Mouse (Mus musculus) layer of hippocampus, adult 9-11 months (tissue): ENCODE data around the gene Fndc5.

Source experiments
- DNase-seq: peaks from one replicate; pipeline ENCODE4 v3.0.0; 2022

The Fndc5 gene

DNA sequence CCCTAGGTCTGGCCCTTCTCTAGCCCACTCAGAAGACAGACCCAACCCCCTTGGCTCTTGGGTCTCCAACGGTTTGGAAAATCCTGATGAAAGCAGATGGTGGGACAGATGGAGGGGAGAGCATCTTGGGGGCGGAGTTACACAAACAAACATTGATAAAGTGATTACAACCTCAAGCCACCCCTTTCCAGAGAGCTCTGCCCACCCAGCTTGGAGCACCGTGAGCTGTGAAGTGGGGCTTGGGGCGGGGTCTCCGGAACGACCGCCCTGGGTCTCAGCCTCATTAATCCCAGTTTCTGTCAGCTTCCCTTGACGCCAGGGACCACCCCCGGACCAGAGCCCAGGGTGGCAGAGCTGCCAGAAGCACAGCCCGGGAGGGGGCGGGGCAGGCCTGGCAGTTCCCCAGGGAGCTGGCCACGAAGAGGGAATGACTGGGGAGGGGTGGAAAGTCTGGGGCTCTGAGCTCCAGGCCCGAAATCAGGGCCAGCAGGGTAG lies 12.1 kb upstream of the Fndc5 start:
- peak; percentile 85 for DNase-seq

- DNase-seq: no peak
Measured at GRCm38 (mm10) chr4:129125736-129126451, 10.9 kb upstream of the Fndc5 start.

- DNase-seq: peak; percentile 76
Measured at GRCm38 (mm10) chr4:129128582-129129338, 8.0 kb upstream of the Fndc5 start.

DNA sequence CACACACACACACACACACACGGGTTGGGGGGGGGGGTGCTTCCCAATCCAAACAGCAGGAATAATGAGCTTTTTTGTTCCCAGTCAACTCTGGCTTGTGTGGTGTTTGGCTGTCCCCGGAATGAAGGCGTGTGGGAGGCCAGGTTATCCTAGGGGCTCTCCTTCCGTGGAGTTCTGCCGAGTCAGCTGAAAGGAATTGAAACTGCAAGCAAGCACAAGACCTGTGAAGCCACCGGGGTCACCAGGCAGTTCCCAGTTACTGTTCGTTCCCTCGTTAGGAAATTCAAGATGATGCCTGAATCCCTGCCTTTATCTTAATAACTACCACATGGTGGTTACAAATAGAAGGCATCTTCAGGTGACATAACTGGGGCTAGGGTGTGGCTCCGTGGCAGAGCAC lies 7.4 kb upstream of the Fndc5 start:
- DNase-seq: no peak

DNA sequence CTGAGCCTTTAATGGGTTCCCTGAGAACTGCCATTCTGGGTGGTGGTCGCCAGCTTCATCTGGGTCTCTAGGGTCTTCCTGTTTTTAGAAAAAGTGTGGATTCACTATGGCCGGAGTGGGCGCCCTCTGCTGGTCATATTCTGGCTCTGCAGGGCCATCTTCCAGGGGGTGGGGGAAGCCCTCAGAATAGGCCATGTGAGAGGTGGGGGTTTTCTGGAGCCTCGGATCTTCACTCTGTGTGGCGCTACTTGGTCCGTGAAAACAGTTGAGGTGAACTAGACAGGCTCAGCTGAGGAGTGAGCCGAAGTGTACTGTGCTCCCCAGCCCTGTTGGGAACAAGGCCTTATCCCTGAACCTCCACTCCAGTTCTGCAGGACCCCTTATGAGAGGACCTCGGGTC lies 6.7 kb upstream of the Fndc5 start:
- DNase-seq: no peak

- DNase-seq: no peak
Measured at GRCm38 (mm10) chr4:129130755-129131303, 6.0 kb upstream of the Fndc5 start.

- no peak for DNase-seq
Measured at GRCm38 (mm10) chr4:129134799-129135585, 1.8 kb upstream of the Fndc5 start.

DNA sequence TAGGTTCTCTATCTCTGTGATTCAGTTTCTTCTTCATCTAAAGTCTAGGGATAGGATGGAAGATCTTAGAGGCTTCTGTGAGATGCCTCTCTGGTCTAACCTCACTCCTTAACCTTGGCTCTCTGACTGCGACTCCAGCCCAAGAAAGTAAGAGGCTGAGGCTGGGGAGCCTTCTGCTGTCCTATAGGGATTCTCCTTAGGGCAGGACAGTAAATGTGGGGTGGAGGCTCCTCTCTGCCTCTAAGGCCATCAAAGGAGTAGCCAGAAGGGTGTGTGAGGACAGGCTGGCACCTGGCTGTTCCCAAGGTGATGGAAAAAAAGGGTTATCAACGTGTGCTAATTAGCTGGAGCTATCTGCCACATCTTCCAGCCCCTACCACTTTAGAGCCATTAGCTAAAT lies 1.2 kb upstream of the Fndc5 start:
- no peak for DNase-seq

DNA sequence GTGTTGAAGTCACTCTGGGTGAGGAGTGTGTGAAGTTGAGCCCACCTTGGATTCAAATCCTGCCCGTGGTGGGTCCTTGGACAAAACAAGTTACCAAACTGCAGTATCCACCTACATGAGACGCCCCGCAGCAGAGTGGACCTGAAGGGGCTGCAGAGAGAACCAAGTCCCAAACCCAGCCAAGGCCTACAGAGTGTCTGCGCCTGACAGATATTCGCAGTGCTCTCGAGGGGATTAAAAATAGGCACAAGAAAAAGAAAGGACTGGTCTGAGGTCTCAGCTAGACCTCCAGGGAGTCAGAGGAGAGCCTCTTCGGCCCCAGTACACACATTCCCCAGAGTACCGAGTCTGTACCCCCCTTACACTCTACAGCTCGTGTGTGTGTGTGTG lies 615 bp upstream of the Fndc5 start:
- no peak for DNase-seq

DNA sequence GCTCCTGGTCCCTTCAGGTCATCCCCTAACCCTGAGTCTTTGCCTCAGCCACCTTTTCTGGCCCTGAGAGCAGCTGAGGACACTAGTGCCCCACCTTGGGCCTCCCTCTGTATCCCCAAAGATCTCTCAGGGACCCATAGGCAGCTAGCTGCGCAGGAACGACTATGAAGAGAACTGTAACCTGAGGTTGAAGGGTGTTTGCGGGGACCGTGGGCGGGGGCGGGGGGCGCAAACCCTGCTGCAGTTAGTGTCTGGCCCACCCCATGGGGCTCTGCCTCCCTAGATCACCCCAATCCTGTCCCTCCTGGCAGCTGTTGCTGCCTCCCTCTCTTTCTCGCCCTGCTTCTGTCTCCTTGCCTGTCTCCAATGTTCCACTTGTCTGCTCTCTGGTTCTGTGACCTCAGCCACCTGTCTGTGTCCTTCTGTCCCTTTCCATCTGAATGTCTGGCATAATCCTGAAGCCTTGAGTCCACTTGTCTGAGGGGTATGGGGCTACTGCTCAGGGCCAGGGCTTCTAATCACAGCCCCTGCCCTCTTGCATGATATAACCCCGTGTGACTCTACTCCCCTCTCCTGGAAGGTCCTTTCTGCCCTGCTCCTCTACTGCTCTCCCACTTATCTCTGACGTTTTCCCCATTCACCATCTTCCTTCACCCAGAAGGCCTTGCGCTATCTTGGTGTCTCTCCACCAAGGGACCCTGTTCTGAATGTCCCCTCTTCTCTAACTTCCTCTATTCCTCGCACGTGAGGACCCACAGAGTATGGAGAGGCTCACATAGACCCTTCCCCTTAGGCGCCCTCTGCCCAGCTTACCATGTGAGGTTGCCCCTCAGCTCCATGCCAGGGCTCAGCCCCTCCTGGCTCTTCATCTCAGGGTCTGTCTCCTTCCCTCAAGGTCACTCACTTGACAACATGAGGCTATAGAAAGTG lies 858 bp downstream of the Fndc5 start:
- DNase-seq: no peak

- DNase-seq: no peak
Measured at GRCm38 (mm10) chr4:129139642-129140041, 2.8 kb downstream of the Fndc5 start.

DNA sequence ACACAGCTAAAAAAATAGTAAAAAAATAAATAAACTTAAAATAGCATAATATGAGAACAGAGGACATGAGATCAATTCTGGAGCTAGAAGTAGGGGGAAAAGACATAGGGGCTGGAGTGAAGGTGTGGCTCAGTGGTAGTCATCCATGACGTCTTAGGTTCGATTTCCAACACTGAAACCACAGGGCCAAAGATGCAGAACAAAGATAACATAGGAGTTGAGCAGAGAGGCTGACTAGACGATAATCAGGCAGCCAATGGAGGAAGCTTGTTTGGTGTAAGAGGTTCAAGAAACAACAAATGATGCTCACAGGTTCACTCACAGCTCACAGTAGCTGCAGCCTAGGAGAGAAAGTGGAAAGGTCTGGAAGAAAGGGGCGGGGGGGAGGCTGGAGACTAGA lies 4.0 kb downstream of the Fndc5 start:
- DNase-seq: no peak

GRCm38 (mm10) chr4:129141560-129142438 lies 5.0 kb downstream of the Fndc5 start:
- no peak for DNase-seq

DNA sequence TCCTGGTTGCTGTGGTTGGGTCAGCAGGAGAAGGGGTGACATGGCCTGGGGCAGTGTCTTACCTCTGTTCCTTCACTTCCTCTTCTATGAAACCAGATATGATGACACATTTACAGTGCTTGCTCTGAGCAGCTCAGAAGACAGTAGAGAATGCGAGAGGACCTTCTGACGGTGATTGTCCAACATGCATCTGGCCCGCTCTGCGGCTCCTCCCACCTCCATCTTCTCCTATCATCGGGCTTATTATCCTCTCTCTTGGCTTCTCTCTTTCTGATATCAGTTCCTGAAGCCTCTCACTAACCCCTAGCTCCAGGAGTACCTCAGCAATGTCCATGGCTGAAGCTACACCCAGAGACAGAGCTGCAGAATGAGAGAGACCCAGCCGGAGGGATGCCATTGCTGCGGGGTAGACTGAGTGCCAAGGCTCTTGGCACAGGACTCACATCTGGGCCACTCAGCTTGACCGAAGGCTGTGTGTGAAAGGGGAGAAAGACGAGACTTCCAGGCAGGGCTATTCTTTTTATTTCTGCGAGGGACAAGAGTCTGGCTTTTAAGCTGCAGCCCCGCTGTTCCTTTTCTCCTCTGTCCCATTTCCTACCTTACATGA lies 5.7 kb downstream of the Fndc5 start:
- DNase-seq: no peak

DNA sequence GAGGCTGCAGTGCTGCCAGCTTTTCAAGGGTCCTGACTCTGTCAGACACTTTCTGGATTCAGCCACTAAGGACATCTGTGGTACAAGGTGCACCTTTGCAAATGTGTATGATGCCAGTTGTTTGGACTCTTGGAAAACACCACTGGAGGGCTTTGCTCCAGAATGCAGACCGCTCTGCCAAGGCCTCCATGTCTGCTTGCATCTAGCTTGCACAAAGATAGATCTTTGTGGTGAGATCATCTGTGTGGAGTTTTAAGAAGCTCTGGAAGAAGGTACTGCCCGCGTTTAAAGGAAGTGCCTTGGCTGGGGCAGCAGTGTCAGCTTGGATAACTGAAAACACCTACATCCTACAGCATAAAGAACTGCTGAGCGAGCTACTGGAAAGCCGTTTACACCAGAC lies 6.7 kb downstream of the Fndc5 start:
- no peak for DNase-seq

DNA sequence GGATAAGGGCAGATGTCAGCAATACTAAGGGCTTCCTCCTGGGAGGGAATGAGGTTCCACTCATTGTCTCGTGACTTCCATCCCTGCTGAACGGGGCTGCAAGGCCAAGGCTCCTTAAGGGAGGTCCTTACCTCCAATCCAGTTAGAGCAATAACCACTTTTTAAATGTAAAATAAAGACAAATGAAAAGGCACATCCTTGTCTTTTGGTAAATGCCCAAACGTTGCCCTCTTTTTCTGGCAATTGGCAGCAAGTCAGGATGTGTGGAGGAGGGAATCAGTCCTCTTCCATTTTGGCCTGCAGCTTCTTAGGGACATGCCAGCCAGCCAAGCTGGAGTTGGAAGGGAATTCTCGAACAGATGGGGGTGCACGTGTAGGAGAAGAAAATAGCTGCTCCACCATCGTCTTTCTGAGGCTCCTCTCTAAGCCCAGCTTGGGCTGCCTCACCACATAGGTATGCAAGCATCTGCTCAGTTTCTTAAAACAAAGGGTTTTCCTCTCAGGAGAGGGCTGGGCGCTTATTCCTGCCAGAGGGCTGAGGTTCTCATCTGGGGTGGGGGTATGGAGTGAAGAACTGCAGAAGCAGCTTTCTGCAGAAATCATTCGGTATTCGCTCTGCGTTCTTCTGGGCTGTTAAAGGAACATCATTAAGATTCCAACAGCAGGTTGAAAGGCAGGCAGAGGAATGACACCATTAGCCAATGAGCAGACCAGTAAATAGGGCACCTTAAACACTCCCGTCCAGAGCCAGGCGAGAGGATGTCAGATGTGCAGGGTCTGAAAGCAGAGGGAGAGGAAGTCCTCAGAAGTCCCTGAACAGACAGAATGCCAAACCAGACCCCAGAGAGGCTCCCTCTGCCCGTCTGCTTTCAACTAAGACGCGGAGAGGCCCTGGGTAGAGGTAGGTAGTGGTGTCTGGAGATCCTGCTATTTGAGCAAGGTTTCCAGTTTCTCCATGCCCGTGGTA lies 7.9 kb downstream of the Fndc5 start:
- peak; percentile 88 for DNase-seq

DNA sequence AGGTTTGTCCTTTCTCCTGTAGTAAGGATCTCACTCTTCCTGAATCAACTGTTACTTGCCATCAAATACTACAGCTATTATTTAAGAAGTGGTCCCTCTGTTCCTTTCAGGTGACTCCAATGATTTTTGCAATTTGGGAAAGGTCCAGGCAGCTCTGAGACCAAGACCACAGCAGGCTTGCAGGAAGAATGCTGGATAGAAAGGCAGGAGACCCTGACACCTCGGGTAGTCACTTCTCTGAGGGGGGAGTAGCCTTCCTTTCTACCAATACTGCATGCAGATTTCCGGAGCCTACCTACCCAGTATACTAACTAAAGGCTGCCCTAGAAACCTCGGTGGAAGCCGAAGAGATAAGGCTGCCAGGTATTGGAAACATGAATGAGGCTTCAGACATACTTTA lies 8.6 kb downstream of the Fndc5 start:
- DNase-seq: no peak

DNA sequence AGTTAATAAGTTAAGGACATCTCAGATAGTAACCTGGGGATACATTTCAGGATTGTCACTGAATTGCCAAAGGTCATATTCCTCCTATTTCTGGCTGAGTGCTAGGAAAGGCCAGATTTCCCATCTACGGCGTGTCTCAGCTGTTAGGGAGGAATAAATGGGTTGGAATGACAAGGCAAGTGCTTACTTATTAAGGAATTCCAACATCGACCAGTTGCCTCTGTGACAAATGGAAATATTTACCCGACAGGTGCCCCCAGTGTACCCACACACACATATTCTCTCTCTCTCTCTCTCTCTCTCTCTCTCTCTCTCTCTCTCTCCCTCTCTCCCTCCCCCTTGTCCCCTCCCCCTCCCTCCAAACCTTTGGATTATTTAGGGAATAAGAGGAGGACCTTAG lies 9.1 kb downstream of the Fndc5 start:
- no peak for DNase-seq

GRCm38 (mm10) chr4:129146392-129146791 lies 9.6 kb downstream of the Fndc5 start:
- no peak for DNase-seq
